Mouse (Mus musculus) monocyte, adult 59 days (primary cell): ENCODE data around the gene Olfr398. TPM values are rescaled to one million over a fixed set of nuclear protein-coding genes. Genes with fewer than 3 reads are reported as not detected.

Source experiments
- total RNA-seq, 2 experiments: library from RNA; stranded (reverse); gene quantifications; one replicate each; pipeline ENCODE4 v1.2.4; 2023

Gene Olfr398
- total RNA-seq: not detected

DNA sequence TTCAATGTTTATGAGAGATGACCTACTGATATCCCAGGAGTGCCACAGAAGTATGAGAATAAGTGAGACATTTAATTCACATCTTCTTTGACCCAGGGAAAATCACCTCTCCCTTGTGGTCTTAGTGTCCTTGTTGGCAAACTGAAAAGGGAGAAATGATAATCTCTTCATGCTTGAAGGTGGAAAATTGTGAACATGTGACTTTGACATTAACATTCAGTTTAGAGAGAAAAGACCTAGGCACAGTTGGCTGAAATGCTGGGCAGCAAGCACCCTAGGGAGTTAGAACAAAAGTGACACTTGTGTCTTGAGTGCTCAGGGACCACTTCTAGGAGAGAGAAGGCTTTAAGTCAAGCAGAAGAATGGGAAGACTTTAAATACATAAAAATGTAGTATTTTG, at the start of gene Olfr398:
Gene Olfr398 (minus strand): TSS at position 101 of the 400 bp plus-strand sequence.

DNA sequence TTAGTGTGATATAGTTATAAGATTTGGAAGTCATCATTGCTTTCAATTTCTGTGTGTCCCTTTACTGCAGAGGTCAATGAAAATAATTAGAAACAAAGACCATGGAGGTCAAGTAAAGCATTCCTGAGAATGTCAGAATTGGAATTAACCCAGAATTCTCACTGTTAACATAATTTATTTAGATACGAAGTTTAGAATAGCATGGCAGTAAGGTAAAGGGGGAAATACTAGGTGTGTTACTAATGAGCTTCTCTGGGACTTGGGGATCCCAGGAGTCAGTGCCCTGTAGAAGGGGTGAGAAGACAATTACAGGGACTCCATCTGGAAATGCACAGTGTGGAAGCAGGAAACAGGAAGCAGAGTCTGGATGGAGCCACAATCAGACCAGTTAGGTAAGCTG, 29.7 kb downstream of the Olfr398 start, which contains the start of gene Olfr397:
Gene Olfr397 (plus strand): TSS at position 301 of the 400 bp plus-strand sequence.

DNA sequence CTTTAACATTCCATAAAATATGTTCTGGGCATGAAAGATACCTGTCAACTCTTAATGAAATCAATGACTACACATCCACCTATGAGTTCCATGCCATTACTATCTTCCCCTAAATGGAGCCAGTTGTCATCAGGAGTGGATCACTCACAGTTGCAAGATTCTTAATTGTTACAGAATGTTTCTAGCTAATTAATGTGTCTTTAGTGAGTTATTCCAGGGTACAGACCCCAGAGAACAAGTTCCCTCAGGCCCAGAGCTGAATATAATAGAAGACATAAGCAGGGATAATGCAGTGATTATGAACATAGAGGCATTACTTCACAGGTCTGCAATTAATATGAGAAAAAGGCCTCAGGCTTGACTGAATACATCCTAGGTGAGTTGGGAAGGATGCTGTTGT, 53.8 kb downstream of the Olfr398 start, which contains the start of gene Olfr23:
Gene Olfr23 (plus strand): TSS at position 301 of the 400 bp plus-strand sequence.

Other genes with a start within 250 kb of the Olfr398 start
- not detected for gene Olfr389, start 209.7 kb downstream of the Olfr398 start, total RNA-seq
- not detected for gene Olfr390, start 207.4 kb downstream of the Olfr398 start, total RNA-seq
- not detected for gene Olfr391-ps, start 187.4 kb downstream of the Olfr398 start, total RNA-seq
- gene Olfr392, start 173.4 kb downstream of the Olfr398 start, total RNA-seq: not detected
- not detected for gene Olfr393, start 139.0 kb downstream of the Olfr398 start, total RNA-seq
- gene Olfr394, start 99.6 kb downstream of the Olfr398 start, total RNA-seq: not detected
- not detected for gene Olfr395, start 81.1 kb downstream of the Olfr398 start, total RNA-seq
- not detected for gene Olfr23, start 53.7 kb downstream of the Olfr398 start, total RNA-seq
- gene Olfr397, start 29.6 kb downstream of the Olfr398 start, total RNA-seq: not detected
- not detected for gene Olfr139, start 66.1 kb upstream of the Olfr398 start, total RNA-seq
- not detected for gene Olfr399, start 66.2 kb upstream of the Olfr398 start, total RNA-seq
- not detected for gene Zfp616, start 79.5 kb upstream of the Olfr398 start, total RNA-seq
- gene Olfr401, start 123.3 kb upstream of the Olfr398 start, total RNA-seq: not detected
- gene Olfr402, start 163.1 kb upstream of the Olfr398 start, total RNA-seq: not detected
- not detected for gene Olfr403, start 195.8 kb upstream of the Olfr398 start, total RNA-seq
- not detected for gene Olfr43, start 221.0 kb upstream of the Olfr398 start, total RNA-seq